Mouse (Mus musculus) liver, embryonic 11.5 days (tissue): ENCODE measurements around the gene 6430571L13Rik. TPM values are rescaled to one million over a fixed set of nuclear protein-coding genes. Genes with fewer than 3 reads are reported as not detected.

Experiments
- ATAC-seq: fragments of 200-750 bp; cut with Nextera tagmentation; replicated peaks from 2 replicates; pipeline ENCODE4 v1.8.0; 2017; ENCODE audit warnings: moderate number of reproducible peaks, mild to moderate bottlenecking, moderate TSS enrichment, moderate library complexity; ENCODE audit not compliant: low FRiP score
- DNase-seq: peaks from one replicate; pipeline ENCODE4 v3.0.0-alpha.2; 2017; ENCODE audit warnings: low spot score
- H3K27ac ChIP-seq: fragments of 300-500 bp; sonication (generic); 2 replicates; pipeline ENCODE4 v1.5.1; 2014; ENCODE audit warnings: mild to moderate bottlenecking, low read depth, low read length, control low read depth
- H3K27me3 ChIP-seq: fragments of 300-500 bp; sonication (generic); replicated peaks from 2 replicates; pipeline ENCODE4 v1.6.1; 2014; ENCODE audit warnings: low read length, mixed read lengths; ENCODE audit not compliant: control insufficient read depth, insufficient read depth
- H3K36me3 ChIP-seq: fragments of 300-500 bp; sonication (generic); 2 replicates; pipeline ENCODE4 v1.6.1; 2014; ENCODE audit warnings: mild to moderate bottlenecking, low read length, moderate library complexity, mixed read lengths; ENCODE audit not compliant: control insufficient read depth, insufficient read depth
- H3K4me1 ChIP-seq: fragments of 300-500 bp; sonication (generic); replicated peaks from 2 replicates; pipeline ENCODE4 v1.6.1; 2014; ENCODE audit warnings: low read length, mixed read lengths; ENCODE audit not compliant: control insufficient read depth, insufficient read depth
- H3K4me2 ChIP-seq: fragments of 300-500 bp; sonication (generic); 2 replicates; pipeline ENCODE4 v1.6.1; 2014; ENCODE audit warnings: mild to moderate bottlenecking, control low read depth, moderate library complexity
- H3K4me3 ChIP-seq: fragments of 300-500 bp; sonication (generic); 2 replicates; pipeline ENCODE4 v1.5.1; 2014; ENCODE audit warnings: low read depth, low read length, control low read depth
- H3K9ac ChIP-seq: fragments of 300-500 bp; sonication (generic); 2 replicates; pipeline ENCODE4 v1.6.1; 2014; ENCODE audit warnings: low read depth, low read length, control low read depth
- H3K9me3 ChIP-seq: fragments of 300-500 bp; sonication (generic); 2 replicates; pipeline ENCODE4 v1.6.1; 2016; ENCODE audit warnings: low read length, inconsistent platforms, mixed read lengths; ENCODE audit not compliant: control insufficient read depth
- WGBS: fragments of 180-500 bp; shearing (Covaris S2); extraction: QIAGEN DNeasy Blood & Tissue Kit; methylation state at CpG from one replicate; pipeline ENCODE4 v1.1.7; 2014; 5-methylcytosine and 5-hydroxymethylcytosine counted together
- polyA plus RNA-seq: library from polyadenylated mRNA; unstranded; fragments of >200 nt; fragmentation: Nextera tagmentation; extraction: Ambion mirVana; gene quantifications from 2 replicates; pipeline ENCODE4 v1.2.1, GENCODE M21; 2014

The 6430571L13Rik gene
- polyA plus RNA-seq, 1 experiment from 2014 or later, result 0.05 TPM

DNA sequence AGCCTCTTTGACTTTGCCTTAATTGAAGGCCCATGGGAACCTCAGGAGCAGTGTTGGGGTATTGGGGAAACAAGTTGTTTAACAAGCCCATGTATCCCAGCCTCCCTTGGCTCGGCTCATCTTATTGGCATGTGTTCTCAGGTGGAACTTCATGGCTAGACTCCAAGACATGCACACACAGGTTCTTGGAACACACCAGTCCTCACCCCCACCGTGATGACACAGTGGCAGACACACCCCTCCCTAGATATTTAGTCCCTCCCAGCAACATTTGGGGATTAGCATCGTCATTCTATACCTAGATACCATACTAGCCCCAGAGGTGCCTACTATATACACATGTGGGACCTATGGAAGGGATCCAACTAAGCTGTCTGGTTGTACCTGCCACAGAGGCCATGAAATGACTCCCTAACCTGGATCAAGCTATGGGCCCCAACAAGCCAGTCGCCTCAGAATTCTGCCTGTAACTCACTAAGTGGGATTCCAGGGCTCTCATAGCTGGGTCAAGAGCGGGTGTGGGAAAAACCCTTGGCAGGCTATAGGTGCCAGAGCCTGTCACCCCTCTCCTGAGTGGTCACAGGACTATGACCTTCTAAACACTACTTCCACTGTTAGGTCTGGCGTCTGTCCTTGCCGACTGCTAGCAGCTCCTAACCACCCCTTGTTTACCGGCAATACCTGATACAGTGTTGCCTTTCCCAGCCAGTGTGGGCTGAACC is 42.2 kb upstream of the 6430571L13Rik start:
- Histone ChIP-seq H3K4me3 (peak overlapping the region; percentile 75), H3K27me3 (no peaks in the 10 kb centered on the region), H3K36me3 (peaks cover 5% of the 10 kb centered on the region), H3K4me2 (peak overlapping the region; percentile 97), H3K27ac (no peak overlapping the region), H3K9ac (peak overlapping the region; percentile 78; the same call in 1 of the 2 replicates), H3K9me3 (no peaks in the 10 kb centered on the region), H3K4me1 (peaks cover 47% of the 10 kb centered on the region)
- ATAC-seq (no peak), DNase-seq (no peak)
- 71% methylated on average over 8 of the region's 8 CpGs for WGBS

DNA sequence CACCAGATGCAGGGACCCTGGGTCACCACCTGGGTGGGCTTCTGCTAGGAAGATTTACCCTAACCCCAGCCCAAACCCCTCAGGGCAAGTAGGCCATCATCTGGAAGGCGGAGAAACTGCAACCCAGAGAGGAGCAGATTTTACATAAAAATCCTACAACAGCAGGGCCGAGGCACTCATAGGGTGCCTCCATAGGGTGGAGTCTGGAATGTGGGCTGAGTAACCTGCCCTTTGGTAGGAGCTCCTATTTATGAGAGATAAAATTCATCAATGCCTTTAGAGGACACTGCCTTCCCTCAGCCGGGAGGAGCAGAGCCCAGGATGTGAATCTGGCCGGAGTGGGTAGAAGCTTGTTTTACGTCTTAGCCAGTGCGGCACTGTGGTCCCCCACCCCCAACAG is 41.5 kb upstream of the 6430571L13Rik start:
- Histone ChIP-seq H3K27me3 (no peaks in the 10 kb centered on the region), H3K9ac (no peak overlapping the region), H3K9me3 (no peaks in the 10 kb centered on the region), H3K4me3 (0 out of 2 replicates have a peak overlapping the region, but pooled peaks have one; percentile 16), H3K4me1 (peaks cover 48% of the 10 kb centered on the region), H3K4me2 (peak overlapping the region; percentile 97), H3K27ac (no peak overlapping the region), H3K36me3 (peaks cover 5% of the 10 kb centered on the region)
- DNase-seq, result no peak
- WGBS, result 87% methylated on average over 6 of the region's 6 CpGs
- ATAC-seq, result no peak

DNA sequence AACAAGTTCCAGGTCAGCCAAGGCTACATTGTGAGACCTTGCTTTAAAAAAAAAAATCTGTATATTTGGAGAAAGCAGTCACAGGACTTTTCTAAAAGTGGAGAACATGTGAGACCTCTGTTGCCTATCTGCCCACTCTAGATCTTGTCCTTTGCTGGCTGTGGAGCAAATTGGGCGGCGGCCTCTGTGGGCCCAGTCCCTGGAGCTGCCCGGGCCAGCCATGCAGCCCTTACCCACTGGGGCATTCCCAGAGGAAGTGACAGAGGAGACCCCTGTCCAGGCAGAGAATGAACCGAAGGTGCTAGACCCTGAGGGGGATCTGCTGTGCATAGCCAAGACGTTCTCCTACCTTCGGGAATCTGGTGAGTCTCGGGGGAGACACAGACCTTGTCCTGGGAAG is 40.6 kb upstream of the 6430571L13Rik start:
- DNase-seq (no peak), ATAC-seq (no peak)
- no peaks in the 10 kb centered on the region for H3K27me3 ChIP-seq
- WGBS, result 90% methylated on average over 7 of the region's 7 CpGs
- H3K4me2 ChIP-seq, result no peak overlapping the region
- no peak overlapping the region for H3K9ac ChIP-seq
- H3K9me3 ChIP-seq, result no peaks in the 10 kb centered on the region
- H3K27ac ChIP-seq, result no peak overlapping the region
- H3K4me1 ChIP-seq, result peaks cover 50% of the 10 kb centered on the region
- H3K4me3 ChIP-seq, result no peak overlapping the region
- peaks cover 5% of the 10 kb centered on the region for H3K36me3 ChIP-seq

DNA sequence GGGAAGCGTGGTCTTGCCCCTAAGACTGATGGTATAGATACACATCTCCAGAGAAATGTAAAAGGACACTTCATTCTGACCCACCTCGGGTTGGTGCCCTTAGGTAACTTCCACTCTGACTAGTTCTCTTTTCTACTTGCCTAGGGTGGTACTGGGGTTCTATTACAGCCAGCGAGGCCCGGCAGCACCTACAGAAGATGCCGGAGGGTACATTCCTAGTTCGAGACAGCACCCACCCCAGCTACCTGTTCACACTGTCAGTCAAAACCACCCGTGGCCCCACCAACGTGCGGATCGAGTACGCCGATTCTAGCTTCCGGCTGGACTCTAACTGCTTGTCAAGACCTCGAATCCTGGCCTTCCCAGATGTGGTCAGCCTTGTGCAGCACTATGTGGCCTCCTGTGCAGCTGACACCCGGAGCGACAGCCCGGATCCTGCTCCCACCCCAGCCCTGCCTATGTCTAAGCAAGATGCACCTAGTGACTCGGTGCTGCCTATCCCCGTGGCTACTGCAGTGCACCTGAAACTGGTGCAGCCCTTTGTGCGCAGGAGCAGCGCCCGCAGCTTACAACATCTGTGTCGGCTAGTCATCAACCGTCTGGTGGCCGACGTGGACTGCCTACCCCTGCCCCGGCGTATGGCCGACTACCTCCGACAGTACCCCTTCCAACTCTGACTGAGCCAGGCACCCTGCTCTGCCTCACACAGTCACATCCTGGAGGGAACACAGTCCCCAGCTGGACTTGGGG is 40.0 kb upstream of the 6430571L13Rik start:
- Histone ChIP-seq H3K36me3 (peaks cover 5% of the 10 kb centered on the region), H3K27me3 (no peaks in the 10 kb centered on the region), H3K27ac (no peak overlapping the region), H3K4me2 (no peak overlapping the region), H3K4me1 (peaks cover 48% of the 10 kb centered on the region), H3K4me3 (no peak overlapping the region), H3K9me3 (no peaks in the 10 kb centered on the region), H3K9ac (no peak overlapping the region)
- DNase-seq (no peak), ATAC-seq (no peak)
- WGBS, result 91% methylated on average over 30 of the region's 30 CpGs

DNA sequence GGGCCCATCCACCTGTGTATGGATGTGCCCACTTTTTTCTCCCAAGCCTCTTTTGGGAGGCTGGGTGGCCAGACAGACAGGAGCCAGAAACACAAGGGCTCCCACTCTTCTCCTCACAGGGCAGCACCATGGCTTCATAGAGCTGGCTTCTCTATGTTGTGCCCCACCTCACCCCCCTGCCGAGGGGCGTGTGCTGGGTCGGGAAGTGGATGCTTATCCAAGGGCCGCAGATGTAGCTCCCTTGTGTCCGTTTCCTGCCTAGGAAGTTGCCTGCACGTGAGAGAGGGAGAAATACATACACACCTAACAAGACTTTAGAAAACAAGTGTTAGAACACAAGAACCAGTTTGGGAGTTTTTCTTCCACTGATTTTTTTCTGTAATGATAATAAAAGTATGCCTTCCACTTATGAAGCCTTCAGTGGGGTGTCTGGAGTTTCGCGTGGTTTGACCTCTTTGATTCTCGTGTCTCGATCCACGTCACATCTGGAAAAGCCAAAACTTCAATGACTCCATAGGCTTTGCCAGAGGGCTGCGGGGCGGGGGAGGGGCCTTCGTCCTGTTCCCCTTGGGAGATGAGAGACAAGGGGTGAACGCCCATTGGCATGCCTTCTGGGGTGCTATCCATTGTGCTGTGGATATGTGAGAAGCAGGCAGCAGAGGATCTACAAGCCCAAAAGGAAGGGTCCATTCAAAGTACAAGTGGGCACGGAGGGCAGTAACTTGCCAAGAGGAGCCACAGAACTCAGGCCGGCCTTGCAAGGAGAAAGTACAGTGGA is 38.7 kb upstream of the 6430571L13Rik start:
- Histone ChIP-seq H3K4me2 (peak overlapping the region; percentile 8; the same call in 1 of the 2 replicates), H3K36me3 (peaks cover 5% of the 10 kb centered on the region), H3K9ac (0 out of 2 replicates have a peak overlapping the region, but pooled peaks have one; percentile 14), H3K27me3 (no peaks in the 10 kb centered on the region), H3K9me3 (no peaks in the 10 kb centered on the region), H3K27ac (no peak overlapping the region), H3K4me3 (no peak overlapping the region), H3K4me1 (peaks cover 50% of the 10 kb centered on the region)
- 65% methylated on average over 17 of the region's 17 CpGs for WGBS
- no peak for DNase-seq
- ATAC-seq, result peak; percentile 31; the same call in 1 of the 2 replicates

DNA sequence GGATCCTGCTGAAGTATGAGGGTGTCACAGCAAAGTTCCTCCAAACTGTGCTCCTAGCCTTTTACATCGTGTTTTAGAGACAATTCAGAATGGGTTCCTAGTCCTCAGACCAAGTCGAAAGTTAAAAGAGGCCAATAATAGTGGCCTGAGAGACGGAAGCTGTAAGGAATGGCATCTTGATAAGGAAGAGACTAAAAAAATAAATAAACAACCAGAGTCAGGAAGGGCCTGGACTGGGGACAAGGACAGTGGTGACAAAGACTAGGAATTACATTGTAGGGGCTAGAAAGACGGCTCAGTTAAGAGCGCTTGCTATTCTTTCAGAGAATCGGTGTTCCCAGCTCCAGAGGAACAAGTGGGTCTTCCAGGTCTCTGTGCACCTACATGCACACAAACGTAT is 37.8 kb upstream of the 6430571L13Rik start:
- Histone ChIP-seq H3K9ac (no peak overlapping the region), H3K4me3 (no peak overlapping the region), H3K27ac (no peak overlapping the region), H3K36me3 (peaks cover 5% of the 10 kb centered on the region), H3K27me3 (no peaks in the 10 kb centered on the region), H3K9me3 (no peaks in the 10 kb centered on the region), H3K4me1 (peaks cover 52% of the 10 kb centered on the region), H3K4me2 (no peak overlapping the region)
- ATAC-seq (no peak), DNase-seq (no peak)
- WGBS, result 64% methylated on average over 7 of the region's 7 CpGs

DNA sequence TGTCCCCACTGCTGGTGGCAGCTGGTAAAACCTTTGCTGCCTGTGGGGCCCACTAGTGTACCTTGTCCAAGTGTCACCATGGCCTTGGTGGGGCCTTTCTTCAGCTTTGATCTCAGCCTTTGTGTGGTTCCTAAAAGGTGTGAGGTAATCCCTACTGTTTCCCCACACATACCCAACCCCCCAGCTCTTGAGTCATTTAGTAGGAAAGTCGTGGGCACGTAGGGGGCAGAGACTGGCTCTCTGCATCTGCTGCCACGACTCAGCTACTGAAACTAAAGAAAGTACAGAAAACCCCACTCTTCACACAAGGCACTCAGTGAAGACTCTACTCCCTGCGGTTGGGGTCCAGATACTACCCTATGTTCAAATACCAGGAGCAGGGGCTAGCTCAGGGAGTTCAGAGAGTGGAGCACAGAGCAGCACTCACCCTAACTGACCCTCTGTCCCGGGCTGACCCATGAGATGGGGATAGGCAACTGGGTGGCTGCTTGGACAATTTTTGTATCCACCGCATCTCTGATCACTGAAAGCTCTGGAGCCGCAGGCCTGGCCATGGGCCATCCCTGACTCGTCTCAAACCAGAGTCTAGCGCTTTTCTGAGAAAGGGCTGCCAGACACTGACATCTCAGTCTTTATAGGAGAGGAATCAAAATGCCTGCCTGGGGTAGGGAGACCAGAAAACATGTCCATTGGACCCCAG is 37.1 kb upstream of the 6430571L13Rik start:
- no peaks in the 10 kb centered on the region for H3K9me3 ChIP-seq
- DNase-seq (no peak), ATAC-seq (no peak)
- no peak overlapping the region for H3K27ac ChIP-seq
- peaks cover 54% of the 10 kb centered on the region for H3K4me1 ChIP-seq
- H3K9ac ChIP-seq, result no peak overlapping the region
- peaks cover 5% of the 10 kb centered on the region for H3K36me3 ChIP-seq
- no peaks in the 10 kb centered on the region for H3K27me3 ChIP-seq
- no peak overlapping the region for H3K4me2 ChIP-seq
- whole genome bisulfite sequencing, result 75% methylated on average over 9 of the region's 9 CpGs
- H3K4me3 ChIP-seq, result no peak overlapping the region

DNA sequence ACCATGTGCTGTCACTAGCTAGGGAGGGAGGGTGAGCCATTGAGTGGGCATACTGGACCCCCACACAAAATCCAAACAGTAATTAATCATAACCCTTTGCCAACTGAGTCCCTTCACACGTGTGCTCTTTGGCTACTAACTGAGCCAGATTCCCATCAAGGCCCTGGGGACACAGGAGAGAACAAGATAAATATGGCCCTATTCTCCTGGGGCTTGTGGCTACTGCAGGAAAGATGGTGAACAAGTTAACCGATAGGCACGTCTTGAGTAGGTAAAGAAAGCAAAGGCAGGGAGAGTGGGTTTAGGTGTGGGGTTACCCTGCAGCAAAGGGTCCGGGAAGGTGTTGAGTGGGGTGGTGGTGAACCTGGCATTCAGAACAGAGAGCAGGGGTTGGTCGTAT is 36.5 kb upstream of the 6430571L13Rik start:
- Histone ChIP-seq H3K9ac (no peak overlapping the region), H3K9me3 (no peaks in the 10 kb centered on the region), H3K36me3 (peaks cover 5% of the 10 kb centered on the region), H3K27ac (no peak overlapping the region), H3K4me1 (peaks cover 52% of the 10 kb centered on the region), H3K4me2 (no peak overlapping the region), H3K27me3 (no peaks in the 10 kb centered on the region), H3K4me3 (no peak overlapping the region)
- ATAC-seq (no peak), DNase-seq (no peak)
- 85% methylated on average over 5 of the region's 5 CpGs for WGBS
